Mouse (Mus musculus): ENCODE results near the gene Tekt1.

Gene Tekt1
- long read RNA-seq, experiment 1 = 0 reads
- long read RNA-seq, experiment 2 = 0 reads

DNA sequence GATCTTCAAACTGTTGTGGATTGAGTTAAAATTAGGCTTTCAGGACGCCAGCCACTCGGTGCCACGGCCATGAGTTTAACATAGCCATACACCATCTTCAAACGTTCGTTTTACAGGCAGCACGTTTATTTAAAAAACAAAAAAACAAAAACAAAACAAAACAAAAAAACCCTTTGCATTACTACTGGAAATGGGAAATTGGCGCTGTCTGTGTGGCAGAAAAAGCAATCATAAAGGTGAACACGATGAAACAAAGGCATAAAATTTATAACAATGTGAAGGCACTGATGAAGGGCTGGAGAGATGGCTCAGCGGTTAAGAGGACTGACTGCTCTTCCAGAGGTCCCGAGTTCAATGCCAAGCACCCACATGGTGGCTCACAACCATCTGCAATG, at the start of gene Tekt1:
Tekt1 (minus strand) TSS at position 96 of the 395 bp plus-strand sequence.
- intact Hi-C loops (cut with DNase I) = no loop called here

DNA sequence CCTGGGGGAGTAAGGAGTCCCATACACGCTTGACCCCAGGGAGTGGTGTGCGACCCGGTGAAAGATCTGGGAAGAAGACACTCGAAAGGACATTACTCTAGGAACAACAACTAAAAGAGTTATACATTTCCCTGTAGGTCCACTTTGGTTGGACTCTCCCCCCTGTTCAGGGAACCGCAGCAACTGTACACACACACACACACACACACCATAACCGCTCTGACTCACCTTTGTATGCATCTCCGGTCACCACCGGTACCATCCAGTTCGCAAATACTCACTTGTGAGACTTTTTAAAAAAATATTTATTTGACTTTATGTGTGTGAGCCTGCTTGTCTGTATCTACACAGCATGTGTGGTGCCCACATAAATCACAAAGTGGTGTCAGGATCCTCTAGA, 49.7 kb upstream of the Tekt1 start:
- intact Hi-C loops (cut with DNase I) = no loop called here

GRCm38 (mm10) chr11:72411093-72411921, 49.1 kb upstream of the Tekt1 start, which contains the start of gene Smtnl2:
Smtnl2 (minus strand) TSS chr11:72411713.
- intact Hi-C loops (cut with DNase I) = no loop called here

- intact Hi-C loops (cut with DNase I) = no loop called here
Measured at GRCm38 (mm10) chr11:72410521-72411092, 48.4 kb upstream of the Tekt1 start.

GRCm38 (mm10) chr11:72409649-72410385, 47.6 kb upstream of the Tekt1 start:
- intact Hi-C loops (cut with DNase I) = no loop called here

DNA sequence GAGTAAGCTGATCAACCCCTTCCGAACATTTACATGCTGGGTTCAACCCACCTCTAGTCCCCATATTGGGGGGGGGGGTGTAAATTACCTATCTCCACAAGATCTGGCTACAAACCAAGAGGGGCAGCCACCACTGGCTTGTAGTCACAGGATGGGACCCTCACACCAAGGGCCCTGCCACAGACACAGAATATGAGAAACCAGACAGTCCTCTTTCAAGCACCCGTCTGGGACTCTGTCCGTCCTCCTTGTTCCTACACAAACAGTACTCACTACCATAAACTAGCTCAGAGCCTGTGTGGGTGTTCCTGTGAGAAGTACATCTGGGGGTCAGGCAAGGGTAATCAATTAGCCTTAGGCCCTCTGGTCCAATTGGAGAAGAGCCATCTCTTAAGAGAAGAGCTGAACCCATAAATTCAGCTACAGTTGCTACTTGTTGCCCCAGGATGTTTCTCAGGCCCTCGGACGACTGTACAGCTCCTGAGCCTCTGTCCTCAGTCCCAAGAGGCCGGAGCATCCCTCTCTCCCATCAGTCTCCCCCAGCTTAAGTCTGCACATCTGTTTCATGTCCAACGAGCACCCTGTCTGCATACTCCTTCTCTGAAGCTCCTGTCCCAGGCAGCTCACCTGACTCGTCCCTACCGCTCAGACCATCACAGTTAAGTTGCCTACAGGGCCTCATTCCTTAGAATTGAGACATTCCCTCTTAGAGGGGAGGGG, 46.4 kb upstream of the Tekt1 start:
- intact Hi-C loops (cut with DNase I) = no loop called here

- intact Hi-C loops (cut with DNase I) = no loop called here
Measured at GRCm38 (mm10) chr11:72407574-72407973, 45.3 kb upstream of the Tekt1 start.

DNA sequence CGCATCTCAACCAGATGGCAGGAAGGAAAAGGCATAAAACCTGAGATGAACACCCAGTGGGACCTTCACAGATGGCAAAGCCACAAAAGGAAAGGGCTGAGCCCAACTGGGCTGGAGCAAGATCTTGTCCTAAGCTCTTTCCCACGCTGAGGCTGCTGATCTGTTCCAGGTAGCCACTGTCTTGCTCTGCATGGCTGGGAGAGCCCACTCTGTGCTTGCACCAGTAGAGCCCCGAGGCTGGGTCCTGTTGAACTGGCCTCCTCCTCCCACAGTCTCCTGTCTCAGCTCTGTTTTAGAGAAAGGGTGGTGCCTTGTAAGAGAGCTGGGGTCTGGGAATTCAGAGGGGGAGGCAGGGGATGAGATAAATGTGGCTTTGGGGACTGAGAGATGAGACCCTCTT, 44.8 kb upstream of the Tekt1 start:
- intact Hi-C loops (cut with DNase I) = no loop called here

- intact Hi-C loops (cut with DNase I) = no loop called here
Measured at GRCm38 (mm10) chr11:72406079-72406675, 43.9 kb upstream of the Tekt1 start.

DNA sequence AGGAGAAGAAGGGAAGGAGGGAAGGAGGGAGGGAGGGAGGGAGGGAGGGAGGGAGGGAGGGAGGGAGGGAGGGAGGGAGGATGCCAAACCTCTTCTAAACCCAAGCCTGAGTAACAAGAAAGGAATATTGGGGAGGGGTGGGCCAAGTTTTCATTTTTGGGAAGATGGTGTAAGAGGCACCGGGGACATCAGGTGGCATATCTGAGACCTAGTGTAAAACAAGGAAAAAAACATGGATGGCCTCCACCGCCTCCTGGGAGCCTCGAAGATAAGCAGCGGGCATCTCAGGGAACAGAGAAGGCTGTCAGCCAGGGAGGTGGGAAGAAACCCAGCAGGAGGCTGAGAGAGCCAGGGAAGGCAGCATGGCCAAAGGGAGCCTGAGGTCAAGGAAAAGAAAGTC, 43.3 kb upstream of the Tekt1 start:
- intact Hi-C loops (cut with DNase I) = no loop called here

DNA sequence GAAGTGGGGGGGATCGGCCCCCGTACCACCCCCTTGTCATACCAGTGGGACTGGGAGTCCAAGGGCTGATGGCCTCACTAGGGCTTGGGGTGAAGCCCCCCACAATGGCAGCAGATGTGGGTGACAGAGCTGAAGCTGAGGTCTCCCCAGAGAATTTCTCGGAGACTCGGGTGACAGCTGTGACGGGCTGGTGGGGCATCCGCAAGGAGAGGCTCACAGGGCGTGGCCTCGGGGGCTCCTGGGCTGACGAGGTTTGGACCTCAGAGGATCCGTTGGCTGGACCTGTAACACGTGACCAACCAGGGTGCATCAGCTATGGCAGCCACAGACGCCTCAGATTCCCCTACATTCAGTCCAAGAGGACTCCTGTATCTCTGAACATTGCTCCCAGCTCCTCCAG, 40.7 kb upstream of the Tekt1 start:
- intact Hi-C loops (cut with DNase I) = no loop called here

DNA sequence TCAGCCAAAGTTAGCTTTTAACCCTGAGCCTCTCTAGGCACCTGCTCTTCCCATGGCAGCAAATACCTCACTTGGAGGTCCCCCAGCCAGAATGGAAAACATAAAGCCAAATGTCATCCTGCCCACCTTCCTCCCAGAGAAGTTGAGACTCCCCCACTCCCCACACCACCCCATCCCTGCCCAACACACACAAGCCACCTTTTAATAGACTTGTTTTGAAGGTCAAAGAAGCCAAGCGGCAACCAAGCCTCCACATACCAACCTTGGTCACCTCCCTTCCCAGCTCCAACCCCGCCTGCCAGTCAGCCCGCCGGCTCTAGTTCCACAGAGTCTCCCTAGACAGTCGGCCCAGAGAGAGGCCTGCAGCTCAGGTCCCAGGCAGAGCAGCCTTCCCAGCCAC, 39.8 kb upstream of the Tekt1 start:
- intact Hi-C loops (cut with DNase I) = no loop called here

GRCm38 (mm10) chr11:72401068-72401467, 38.8 kb upstream of the Tekt1 start:
- intact Hi-C loops (cut with DNase I) = no loop called here

DNA sequence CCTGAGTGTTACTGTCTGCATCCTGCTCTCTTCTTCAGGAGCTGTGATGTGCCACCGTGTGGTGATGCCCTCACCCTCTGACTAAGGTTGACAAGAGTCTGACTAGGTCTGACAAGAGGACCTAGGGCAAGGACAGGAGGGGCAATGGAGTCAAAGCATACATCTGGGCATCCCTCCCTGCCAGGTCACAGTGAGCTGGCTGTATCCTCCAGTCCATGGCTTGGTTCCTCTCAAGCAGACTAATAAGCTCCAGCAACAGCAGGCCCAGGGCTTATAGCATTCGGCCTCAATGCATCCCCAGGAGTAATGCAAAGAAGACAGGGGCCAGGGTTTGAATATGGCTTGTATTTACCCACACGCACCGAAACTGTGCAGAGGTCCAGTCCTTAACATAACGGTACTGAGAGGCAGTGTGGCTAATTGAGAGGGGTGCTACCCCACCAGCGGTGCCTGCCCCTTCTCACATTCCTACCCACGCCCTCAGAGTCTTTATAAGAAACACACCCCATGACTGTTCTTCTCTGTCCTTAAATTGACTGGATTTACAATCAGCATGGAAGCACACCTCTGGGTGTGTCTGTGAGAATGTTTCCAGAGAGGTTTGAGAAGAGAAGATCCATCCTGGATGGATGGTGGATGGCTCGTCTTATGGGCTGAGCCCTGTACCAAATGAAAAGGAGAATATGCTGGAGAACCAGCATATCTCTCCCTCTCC, 35.7 kb upstream of the Tekt1 start:
- intact Hi-C loops (cut with DNase I) = no loop called here

DNA sequence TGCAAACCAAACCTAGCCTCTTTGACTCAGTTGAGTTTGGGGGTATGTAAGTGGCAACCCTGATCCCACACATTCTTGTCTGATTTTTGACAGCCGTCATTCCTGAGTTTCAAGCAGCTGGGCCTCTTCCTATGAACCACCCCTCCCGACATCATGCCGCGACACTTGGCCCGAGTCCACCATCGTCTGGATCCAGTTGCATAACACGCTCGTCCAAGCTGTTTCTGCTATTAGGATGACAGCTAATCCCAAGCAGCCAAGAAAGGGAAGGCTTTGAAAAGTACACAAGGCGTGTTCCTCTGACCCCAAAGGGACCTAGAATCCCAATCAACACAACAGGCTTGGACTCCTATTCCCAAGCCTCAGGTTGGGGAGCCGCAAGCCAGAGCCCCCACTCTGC, 34.8 kb upstream of the Tekt1 start:
- intact Hi-C loops (cut with DNase I) = no loop called here

DNA sequence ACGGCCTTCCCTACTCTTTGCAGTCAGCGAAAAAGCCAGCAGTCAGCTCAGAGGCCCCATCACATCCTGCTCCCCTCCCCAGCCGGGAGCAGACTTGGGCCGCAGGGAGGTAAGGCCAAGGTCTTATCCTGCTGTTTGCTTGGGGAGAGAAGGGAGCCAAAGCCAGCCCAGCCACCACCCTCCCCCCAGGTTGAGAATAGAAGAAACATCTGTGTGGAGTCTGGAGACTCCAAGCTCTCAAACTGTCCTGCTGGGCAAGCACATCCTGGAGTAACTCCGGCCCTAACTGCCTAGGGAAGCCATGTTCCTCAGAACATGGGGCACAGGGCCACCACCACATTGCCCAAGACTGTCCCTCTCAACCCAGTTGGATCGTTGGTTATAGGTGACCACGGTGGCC, 34.4 kb upstream of the Tekt1 start:
- intact Hi-C loops (cut with DNase I) = no loop called here

- intact Hi-C loops (cut with DNase I) = no loop called here
Measured at GRCm38 (mm10) chr11:72395652-72396051, 33.4 kb upstream of the Tekt1 start.

DNA sequence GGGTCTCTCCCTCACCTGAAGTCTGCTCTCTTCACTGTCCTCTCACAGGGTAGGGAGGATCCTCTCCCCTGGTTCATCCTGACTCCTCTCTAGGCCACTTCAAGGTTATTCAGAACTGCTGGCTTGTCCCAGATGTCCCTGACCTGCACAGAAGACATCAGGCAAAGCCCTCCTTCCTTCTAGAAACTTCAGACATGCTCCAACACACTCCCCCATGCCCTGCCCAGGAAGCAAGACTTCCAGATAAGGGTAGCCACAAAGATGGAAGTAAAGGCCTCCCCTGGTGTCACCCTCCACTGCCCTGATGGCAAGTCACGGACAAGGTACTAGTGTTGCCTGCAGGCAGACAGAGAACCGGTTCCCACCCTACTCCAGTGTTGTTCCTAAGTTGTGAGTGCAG, 32.5 kb upstream of the Tekt1 start:
- intact Hi-C loops (cut with DNase I) = no loop called here

DNA sequence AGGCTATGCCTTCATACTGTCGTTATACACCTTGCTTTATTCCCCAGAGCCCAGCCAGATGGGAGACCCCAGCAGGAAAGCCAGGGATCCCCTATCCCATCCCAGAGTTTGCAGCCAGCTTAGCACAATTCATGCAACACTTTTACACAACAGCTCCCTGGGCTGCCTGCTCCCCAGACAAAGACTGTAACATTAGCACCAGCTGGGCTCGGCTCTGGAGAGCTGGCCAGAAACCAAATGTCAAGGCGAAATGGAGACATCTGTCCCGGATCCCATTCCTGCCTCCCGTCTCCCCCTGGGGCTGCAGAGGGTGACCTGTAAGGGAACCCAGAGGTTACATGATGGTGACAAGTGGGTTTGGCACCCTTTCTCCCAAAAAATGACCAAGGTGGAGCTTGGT, 31.4 kb upstream of the Tekt1 start:
- intact Hi-C loops (cut with DNase I) = no loop called here

- intact Hi-C loops (cut with DNase I) = no loop called here
Measured at GRCm38 (mm10) chr11:72393243-72393642, 31.0 kb upstream of the Tekt1 start.

- intact Hi-C loops (cut with DNase I) = no loop called here
Measured at GRCm38 (mm10) chr11:72391181-72391580, 28.9 kb upstream of the Tekt1 start.

Data from adrenal gland (tissue).